Mouse (Mus musculus): ENCODE measurements around the gene Bahcc1.
A peak's percentile ranks its signal among the peaks of the same experiment; 100 is the strongest.

Gene Bahcc1

GRCm38 (mm10) chr11:120315832-120316689 is 83.3 kb downstream of the Bahcc1 start:
- peak; percentile 95 for DNase-seq (ENCODE audit: low read depth)

- DNase-seq (ENCODE audit: low read depth): no peak
Observed at GRCm38 (mm10) chr11:120316690-120317254, 84.0 kb downstream of the Bahcc1 start.

- DNase-seq (ENCODE audit: low read depth): no peak
Observed at GRCm38 (mm10) chr11:120317456-120317855, 84.7 kb downstream of the Bahcc1 start.

- no peak for DNase-seq (ENCODE audit: low read depth)
Observed at GRCm38 (mm10) chr11:120319310-120319709, 86.6 kb downstream of the Bahcc1 start.

GRCm38 (mm10) chr11:120320156-120320555 is 87.4 kb downstream of the Bahcc1 start:
- DNase-seq (ENCODE audit: low read depth): no peak

- no peak for DNase-seq (ENCODE audit: low read depth)
Observed at GRCm38 (mm10) chr11:120335431-120336021, 102.8 kb downstream of the Bahcc1 start.

- no peak for DNase-seq (ENCODE audit: low read depth)
Observed at GRCm38 (mm10) chr11:120337447-120337846, 104.7 kb downstream of the Bahcc1 start.

- no peak for DNase-seq (ENCODE audit: low read depth)
Observed at GRCm38 (mm10) chr11:120338786-120339185, 106.0 kb downstream of the Bahcc1 start.

- peak; percentile 53 for DNase-seq (ENCODE audit: low read depth)
Observed at GRCm38 (mm10) chr11:120339978-120340513, 107.3 kb downstream of the Bahcc1 start.

GRCm38 (mm10) chr11:120341661-120342060 is 108.9 kb downstream of the Bahcc1 start:
- DNase-seq (ENCODE audit: low read depth): no peak
